Mouse (Mus musculus) layer of hippocampus, postnatal 36 days (tissue): Measurements from ENCODE around the gene Insl3. TPM values are rescaled to one million over a fixed set of nuclear protein-coding genes. Genes with fewer than 3 reads are reported as not detected.
"Not testable (repeated sequence)": the region's sequence is repeated elsewhere in the genome, so short reads cannot be mapped to it uniquely, and the experiment has no call there.

ENCODE experiments used
- DNase-seq, 2 experiments: peaks; one replicate each; pipeline ENCODE4 v3.0.0; 2022
- total RNA-seq, 2 experiments: library from RNA; stranded (reverse); gene quantifications; 2 replicates each; pipeline ENCODE4 v1.2.3; 2021

Gene Insl3
- total RNA-seq, 2 experiments from 2014 or later: 3.6 TPM; not detected in 1

DNA sequence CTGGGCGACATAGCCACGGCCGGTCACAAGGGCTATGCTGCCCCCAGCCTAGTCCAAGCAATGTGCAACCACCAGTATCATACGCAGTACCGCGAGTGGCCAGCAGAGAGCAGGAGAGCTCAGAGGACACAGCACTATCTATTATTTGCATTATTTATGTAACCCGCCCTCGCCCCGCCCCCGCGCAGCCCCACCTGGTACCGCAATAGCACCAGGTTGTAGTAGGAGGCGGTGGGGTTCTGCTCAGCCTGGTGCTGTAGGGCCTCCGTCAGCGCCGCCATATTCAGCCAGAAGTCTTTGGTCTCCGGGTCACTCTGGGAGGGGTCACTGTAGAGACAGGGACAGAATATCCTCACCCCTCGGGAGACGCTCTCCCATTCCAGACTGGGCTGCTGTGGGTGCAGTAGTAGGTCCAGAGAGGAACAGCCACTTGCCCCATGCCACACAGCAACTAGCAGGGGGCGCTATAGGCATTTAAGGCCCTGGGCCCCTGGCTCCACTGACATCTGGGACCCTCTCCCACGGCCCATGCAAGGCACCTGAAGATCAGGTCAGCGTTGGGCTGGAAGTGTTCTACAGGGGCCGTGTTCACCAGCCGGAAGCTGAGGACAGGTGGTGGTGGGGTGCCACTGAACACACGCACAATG is 20.9 kb downstream of the Insl3 start:
- DNase-seq: peak; percentile 79 to 80

DNA sequence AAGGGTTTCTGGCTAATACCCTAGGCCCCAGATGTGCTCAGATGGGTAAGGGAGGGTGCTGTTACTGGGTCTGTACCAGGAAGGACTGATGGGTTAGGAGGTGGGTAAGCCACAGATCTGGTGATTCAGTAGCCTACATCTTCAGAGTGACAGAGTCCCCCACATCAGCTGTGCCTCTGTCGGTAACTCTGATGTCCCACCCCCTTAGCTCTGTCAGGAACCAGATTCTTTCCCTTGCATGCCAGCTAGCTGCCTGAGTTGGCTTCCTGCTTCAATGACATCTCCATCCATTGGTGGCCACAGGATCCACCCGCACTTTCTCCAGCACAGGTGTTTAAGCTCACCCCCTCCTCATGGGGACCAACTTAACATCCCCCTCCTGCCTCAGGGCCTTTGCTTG is 22.6 kb downstream of the Insl3 start:
- no peak for DNase-seq

- no peak for DNase-seq
Measured at GRCm38 (mm10) chr8:71715531-71715930, 26.5 kb downstream of the Insl3 start.

- no peak for DNase-seq
Measured at GRCm38 (mm10) chr8:71716561-71717053, 27.6 kb downstream of the Insl3 start.

DNA sequence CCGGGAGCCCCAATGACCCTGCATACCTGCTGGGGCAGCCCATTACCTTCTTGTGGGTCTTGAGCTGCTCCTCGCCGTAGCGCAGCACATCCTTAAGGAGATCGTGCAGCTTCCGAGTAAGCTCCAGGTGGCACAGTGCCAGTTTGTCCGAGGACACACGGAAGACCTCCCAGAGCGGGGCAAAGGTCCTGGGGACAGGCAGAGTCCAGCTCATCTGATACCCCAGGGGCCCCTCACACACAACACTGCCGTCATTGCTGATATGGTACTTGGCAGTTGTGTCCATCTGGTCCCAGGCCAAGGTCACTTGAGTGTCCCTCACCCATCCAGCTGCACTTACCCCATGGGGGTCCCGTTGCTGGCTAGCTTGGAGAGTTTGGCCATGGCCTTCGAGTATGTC is 28.1 kb downstream of the Insl3 start:
- no peak for DNase-seq

- DNase-seq: no peak
Measured at GRCm38 (mm10) chr8:71718252-71718651, 29.2 kb downstream of the Insl3 start.

DNA sequence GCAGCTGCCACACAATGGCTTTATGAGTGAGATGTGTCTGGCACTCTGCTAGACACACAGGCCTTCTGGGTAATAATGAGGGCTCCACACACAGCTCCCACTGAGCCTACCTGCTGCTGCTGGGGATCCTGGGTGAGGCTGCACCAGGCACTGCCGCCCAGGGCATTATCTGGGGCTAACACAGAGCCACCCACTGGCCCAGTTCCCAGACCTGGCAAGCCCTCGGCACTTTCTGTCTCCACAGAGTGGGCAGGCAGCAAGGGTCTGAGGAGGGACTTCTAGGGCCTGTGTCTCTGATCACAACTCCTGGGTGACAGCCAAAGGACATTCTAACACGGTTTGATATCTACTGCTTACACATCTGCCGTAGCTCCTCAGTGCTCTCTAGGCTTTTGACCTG is 30.2 kb downstream of the Insl3 start:
- peak in 1 of 2 experiments; percentile 67 for DNase-seq

- peak; percentile 70 to 76 for DNase-seq
Measured at GRCm38 (mm10) chr8:71719928-71720457, 31.0 kb downstream of the Insl3 start.

GRCm38 (mm10) chr8:71723047-71723551 is 34.1 kb downstream of the Insl3 start:
- no peak for DNase-seq

- DNase-seq: no peak
Measured at GRCm38 (mm10) chr8:71724389-71724788, 35.4 kb downstream of the Insl3 start.

GRCm38 (mm10) chr8:71725122-71725924 is 36.3 kb downstream of the Insl3 start, which contains the start of gene Fcho1:
Gene Fcho1, minus strand, starts transcription at chr8:71725716.
- DNase-seq: peak; percentile 77 to 79

DNA sequence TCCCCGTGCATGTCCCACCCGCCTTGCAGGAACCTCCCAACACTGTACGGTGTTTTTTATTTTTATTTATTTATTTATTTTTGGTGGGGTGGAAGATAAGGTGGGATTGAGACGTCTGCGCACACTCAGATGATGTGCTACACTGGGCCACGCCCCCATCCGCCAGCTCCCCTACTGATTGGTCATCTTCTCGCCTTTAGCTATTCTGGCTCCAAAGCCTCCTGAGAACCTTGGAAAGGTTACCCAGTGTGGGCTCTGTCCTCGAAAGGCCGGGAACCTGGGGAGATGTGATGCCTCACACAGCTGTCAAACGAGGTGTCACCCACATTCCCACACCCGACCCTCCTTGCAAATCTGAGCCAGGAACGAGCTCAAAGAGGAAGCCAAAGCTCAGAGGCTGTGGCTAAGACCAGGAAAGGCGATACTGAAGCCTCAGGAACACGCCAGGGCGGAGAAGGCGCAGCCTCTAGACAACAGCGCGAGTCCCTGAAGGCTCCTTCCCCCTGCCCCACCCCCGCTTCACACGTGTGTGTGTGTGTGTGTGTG is 39.3 kb downstream of the Insl3 start:
- DNase-seq: no peak

GRCm38 (mm10) chr8:71728826-71729620 is 40.0 kb downstream of the Insl3 start:
- no peak for DNase-seq

GRCm38 (mm10) chr8:71731652-71732230 is 42.7 kb downstream of the Insl3 start:
- DNase-seq: no peak

DNA sequence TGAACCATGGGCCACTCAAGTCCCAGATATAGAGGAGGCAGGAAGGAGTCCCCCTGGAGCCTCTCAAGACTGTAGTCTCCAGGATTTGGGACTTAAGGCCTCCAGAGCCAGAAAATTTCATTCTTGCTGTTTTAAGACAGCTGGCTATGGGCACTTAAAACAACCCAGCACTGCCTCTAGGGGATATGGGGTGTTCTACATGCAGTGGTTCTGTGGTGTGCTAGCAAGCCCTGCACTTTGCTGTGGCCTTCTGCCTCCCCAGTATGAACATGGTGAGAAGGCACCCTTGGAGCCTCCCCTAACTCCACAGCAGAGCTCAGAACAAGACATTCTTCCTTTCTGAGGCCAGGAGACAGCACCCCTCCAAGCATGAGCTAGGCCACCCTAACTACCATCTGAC is 49.3 kb downstream of the Insl3 start:
- not testable (repeated sequence) for DNase-seq

Other genes starting within 250 kb of the Insl3 start
- 100 to 1,000 TPM; 274 to 278 TPM for gene Abhd8, start 225.6 kb upstream of the Insl3 start, total RNA-seq
- 10 to 100 TPM; 49.6 to 52.1 TPM for gene Mrpl34, start 224.3 kb upstream of the Insl3 start, total RNA-seq
- gene Dda1, start 220.0 kb upstream of the Insl3 start, total RNA-seq: 10 to 100 TPM; 87.6 to 93.5 TPM
- 10 to 100 TPM; 54.3 to 55.1 TPM for gene Ano8, start 203.3 kb upstream of the Insl3 start, total RNA-seq
- 10 to 100 TPM; 31.7 to 33.3 TPM for gene Gtpbp3, start 201.1 kb upstream of the Insl3 start, total RNA-seq
- 1 to 10 TPM; 6.3 to 6.7 TPM for gene Plvap, start 177.5 kb upstream of the Insl3 start, total RNA-seq
- gene Ccdc194, start 163.5 kb upstream of the Insl3 start, total RNA-seq: not detected
- gene Bst2, start 151.8 kb upstream of the Insl3 start, total RNA-seq: 1 to 10 TPM; 3.0 to 5.8 TPM
- 10 to 100 TPM; 30.1 to 34.7 TPM for gene Mvb12a, start 146.3 kb upstream of the Insl3 start, total RNA-seq
- gene Tmem221, start 130.3 kb upstream of the Insl3 start, total RNA-seq: not detected
- gene Nxnl1, start 122.6 kb upstream of the Insl3 start, total RNA-seq: not detected
- gene Slc27a1, start 120.3 kb upstream of the Insl3 start, total RNA-seq: 100 to 1,000 TPM; 109 to 123 TPM
- gene Pgls, start 97.0 kb upstream of the Insl3 start, total RNA-seq: 10 to 100 TPM; 31.0 to 35.8 TPM
- gene Fam129c, start 91.6 kb upstream of the Insl3 start, total RNA-seq: 1 to 10 TPM; 3.7 to 4.5 TPM
- 10 to 100 TPM; 52.3 to 55.6 TPM for gene Colgalt1, start 78.2 kb upstream of the Insl3 start, total RNA-seq
- gene Unc13a, start 17.5 kb upstream of the Insl3 start, total RNA-seq: 100 to 1,000 TPM; 268 to 288 TPM
- 1 to 10 TPM; 5.2 TPM for gene Jak3, start 12.9 kb upstream of the Insl3 start, total RNA-seq
- gene B3gnt3, start 12.6 kb downstream of the Insl3 start, total RNA-seq: under 1 TPM; 0.40 to 0.91 TPM
- 100 to 1,000 TPM; 103 to 114 TPM for gene Fcho1, start 36.5 kb downstream of the Insl3 start, total RNA-seq
- gene Zfp709, start 192.8 kb downstream of the Insl3 start, total RNA-seq: 10 to 100 TPM; 10.4 to 13.1 TPM
- gene Zfp882, start 219.4 kb downstream of the Insl3 start, total RNA-seq: 10 to 100 TPM; 15.7 to 17.0 TPM
- 10 to 100 TPM; 27.4 to 28.8 TPM for gene Zfp617, start 219.4 kb downstream of the Insl3 start, total RNA-seq